8 mouse cellular contexts compared by ENCODE assay signal in genomic region chr2:104134150-104135056, GRCm38 (mm10). TPM values are rescaled to one million over a fixed set of nuclear protein-coding genes. Genes with fewer than 3 reads are reported as not detected.
DNase-seq lines count a peak whose midpoint lies in the region; ATAC-seq and TF ChIP-seq lines count a peak whose summit lies in the region.

No protein-coding gene starts in this region.

- peak; percentile 88 for DNase-seq in CH12.LX (ENCODE audit: extremely low read depth)
- peak; percentile 27 for DNase-seq in adrenal gland, postnatal 25 days
- DNase-seq in embryonic facial prominence, embryonic 11.5 days (ENCODE audit: low spot score): peak; percentile 89
- peak; percentile 72 for DNase-seq in heart, postnatal 4 days
- peak; percentile 38 for DNase-seq in large intestine, adult 2 months (ENCODE audit: low read depth, low spot score)
- DNase-seq in lung, adult 2 months: peak; percentile 42
- DNase-seq in thymus, postnatal 25 days: peak; percentile 65

- TF ChIP-seq EP300 in CH12.LX (IDR thresholded peaks at IDR 0.05; ENCODE audit: low read length): no peak

- no peaks in the 10 kb centered on the region for H3K36me3 ChIP-seq in CH12.LX (replicated peaks in 1 of 2; ENCODE audit: control insufficient read depth in 1 of 2, insufficient read depth in 1 of 2, low read length in 1 of 2)
- no peaks in the 10 kb centered on the region for H3K36me3 ChIP-seq in embryonic facial prominence, embryonic 11.5 days (replicated peaks; ENCODE audit: control insufficient read depth, insufficient read depth, low read depth, low read length)

- H3K27me3 ChIP-seq in CH12.LX (replicated peaks): peaks cover 3% of the 10 kb centered on the region
- H3K27me3 ChIP-seq in embryonic facial prominence, embryonic 11.5 days (ENCODE audit: control insufficient read depth, insufficient read depth, low read length): no peaks in the 10 kb centered on the region

- dilution Hi-C loops in CH12.LX (cut with MboI; ENCODE audit: extremely low pct_ligation_motif_present, extremely low pct_unique_long_range_greater_than_20kb, low sequenced_read_pairs): no loop called here

- H3K27ac ChIP-seq in CH12.LX (ENCODE audit: insufficient read depth, low read depth): no peak overlapping the region
- H3K27ac ChIP-seq in embryonic facial prominence, embryonic 11.5 days (replicated peaks; ENCODE audit: low read depth, low read length): no peak overlapping the region

- no peak overlapping the region for H3K4me2 ChIP-seq in CH12.LX (ENCODE audit: insufficient read depth, low read depth, poor library complexity, severe bottlenecking)
- H3K4me2 ChIP-seq in embryonic facial prominence, embryonic 11.5 days (ENCODE audit: low read depth, low read length): no peak overlapping the region

- peaks cover 0 to 4% of the 10 kb centered on the region in 2 experiments; a peak in 1 of 4 replicates for H3K4me1 ChIP-seq in CH12.LX (ENCODE audit: control insufficient read depth in 1 of 2, insufficient read depth in 2 of 2)
- H3K4me1 ChIP-seq in embryonic facial prominence, embryonic 11.5 days (ENCODE audit: control insufficient read depth, insufficient read depth, low read length): no peaks in the 10 kb centered on the region
- H3K4me1 ChIP-seq in lung, adult 2 months (ENCODE audit: control insufficient read depth, insufficient read depth, low read length): no peaks in the 10 kb centered on the region

- TF ChIP-seq CTCF in CH12.LX (conservative IDR thresholded peaks at IDR 0.05 in 1 of 2, IDR thresholded peaks at IDR 0.05 in 1 of 2; ENCODE audit: low read depth in 2 of 2, low read length in 2 of 2): peak; percentile 76 to 97
- TF ChIP-seq CTCF in lung, adult 2 months (IDR thresholded peaks at IDR 0.05; ENCODE audit: insufficient read depth, low read length): peak; percentile 58

- H3K9me3 ChIP-seq in CH12.LX (replicated peaks; ENCODE audit: low read length): peaks cover 3% of the 10 kb centered on the region
- no peaks in the 10 kb centered on the region for H3K9me3 ChIP-seq in embryonic facial prominence, embryonic 11.5 days (replicated peaks; ENCODE audit: control insufficient read depth, low read length)

- H3K79me2 ChIP-seq in CH12.LX (replicated peaks; ENCODE audit: control insufficient read depth, extremely low read depth, insufficient read depth, poor library complexity, severe bottlenecking): no peaks in the 10 kb centered on the region

- no peak overlapping the region for H3K9ac ChIP-seq in CH12.LX (ENCODE audit: insufficient read depth, low read depth)
- no peak overlapping the region for H3K9ac ChIP-seq in embryonic facial prominence, embryonic 11.5 days (replicated peaks; ENCODE audit: low read length)

- TF ChIP-seq POLR2A in CH12.LX (IDR thresholded peaks at IDR 0.05; ENCODE audit: low read depth, low read length): no peak
- no peak for TF ChIP-seq POLR2A in lung, adult 2 months (IDR thresholded peaks at IDR 0.05; ENCODE audit: borderline replicate concordance, extremely low read depth, low read depth, low read length)

- no peak overlapping the region for H3K4me3 ChIP-seq in CH12.LX (replicated peaks in 1 of 3; ENCODE audit: low read depth in 2 of 3, low read length in 2 of 3, poor library complexity in 1 of 3)
- no peak overlapping the region for H3K4me3 ChIP-seq in embryonic facial prominence, embryonic 11.5 days (ENCODE audit: low read depth, low read length)
- no peak overlapping the region for H3K4me3 ChIP-seq in lung, adult 2 months (replicated peaks; ENCODE audit: extremely low read depth, low read depth, low read length)

- WGBS in embryonic facial prominence, embryonic 11.5 days: 47% methylated on average over 8 of the region's 8 CpGs
- WGBS in large intestine, adult 2 months: 44% methylated on average over 8 of the region's 8 CpGs
- WGBS in lung, adult 2 months: 37% methylated on average over 8 of the region's 8 CpGs

- ATAC-seq in embryonic facial prominence, embryonic 11.5 days (replicated peaks; ENCODE audit: insufficient number of reproducible peaks, low FRiP score, low TSS enrichment, low read depth): 0 out of 2 replicates have a peak, but pooled peaks have one; percentile 36
- peak; percentile 51 for ATAC-seq in neutrophil, adult 5-6 weeks (ENCODE audit: extremely low read depth, insufficient number of reproducible peaks, low FRiP score, poor library complexity, severe bottlenecking)

- TF ChIP-seq RAD21 in CH12.LX (IDR thresholded peaks at IDR 0.05; ENCODE audit: low read depth, low read length): peak; percentile 100

- in situ Hi-C loops in CH12.LX (cut with MboI; ENCODE audit: low pct_ligation_motif_present, low pct_unique_long_range_greater_than_20kb, low sequenced_read_pairs): loop anchor here (5.0 to 25.0 kb wide), 3 partner anchors 178 to 453 kb away; partner anchors contain the start of gene D430041D05Rik

TF ChIP-seq in CH12.LX, 34 proteins besides CTCF, POLR2A, EP300 and RAD21:
- peak; percentile 78 for TF ChIP-seq ZC3H11A (IDR thresholded peaks at IDR 0.05; ENCODE audit: low read depth, low read length)
- TF ChIP-seq JUND (conservative IDR thresholded peaks at IDR 0.05; ENCODE audit: low read depth, low read length): 0 out of 2 replicates have a peak, but pooled peaks have one; percentile 21
- TF ChIP-seq MAFK (IDR thresholded peaks at IDR 0.05; ENCODE audit: insufficient replicate concordance, low read length): no peak
- TF ChIP-seq MYC (IDR thresholded peaks at IDR 0.05; ENCODE audit: low read depth, low read length): peak; percentile 81
- peak; percentile 89 for TF ChIP-seq MAX (IDR thresholded peaks at IDR 0.05; ENCODE audit: low read length)
- TF ChIP-seq SMC3 (IDR thresholded peaks at IDR 0.05; ENCODE audit: low read depth, low read length): peak; percentile 94
- no peak for TF ChIP-seq POLR2AphosphoS2 (IDR thresholded peaks at IDR 0.05; ENCODE audit: low read depth, low read length)
TF ChIP-seq in CH12.LX: peak in this region for 5.

RNA-seq across cellular contexts. Expression of gene A930018P22Rik, which starts 11.8 kb away (rescaled TPM):
- total RNA-seq in CH12.LX (2012; rRNA removed) (not detected in 2 replicates), CH12.LX (2014; rRNA removed) (not detected in 2 replicates)
- not detected in 2 replicates for polyA plus RNA-seq in CH12.LX (2012; ENCODE audit: insufficient read length, low read depth)
- 0.79 and 2.4 TPM in 2 replicates for total RNA-seq in adrenal gland, postnatal 25 days (2021)
- not detected in 2 replicates for polyA plus RNA-seq in embryonic facial prominence, embryonic 11.5 days (2014; fragmentation: Nextera tagmentation; extraction: Ambion mirVana)
- total RNA-seq in heart, postnatal 4 days (2021): under 1 TPM; 0.68 to 0.69 TPM
- not detected in 2 replicates for polyA plus RNA-seq in large intestine, adult 2 months (2012; rRNA removed)
- polyA plus RNA-seq in lung, adult 2 months (2012; rRNA removed): 0.26 TPM in 1 of 2 replicates, not detected in the other
- not detected in 2 replicates for total RNA-seq in neutrophil, adult 5-6 weeks (2017)

RNA-seq across cellular contexts. Expression of gene Cd59a, which starts 38.8 kb away (rescaled TPM):
- 2.9 and 4.5 TPM in 2 replicates for total RNA-seq in CH12.LX (2012; rRNA removed)
- 4.8 and 5.8 TPM in 2 replicates for total RNA-seq in CH12.LX (2014; rRNA removed)
- 6.6 TPM in 2 replicates for polyA plus RNA-seq in CH12.LX (2012; ENCODE audit: insufficient read length, low read depth)
- 63.6 and 68.6 TPM in 2 replicates for total RNA-seq in adrenal gland, postnatal 25 days (2021)
- polyA plus RNA-seq in embryonic facial prominence, embryonic 11.5 days (2014; fragmentation: Nextera tagmentation; extraction: Ambion mirVana): 21.3 and 27.3 TPM in 2 replicates
- total RNA-seq in heart, postnatal 4 days (2021): 10 to 100 TPM; 28.1 to 31.9 TPM
- polyA plus RNA-seq in large intestine, adult 2 months (2012; rRNA removed): 19.6 and 22.1 TPM in 2 replicates
- polyA plus RNA-seq in lung, adult 2 months (2012; rRNA removed): 10.8 and 17.6 TPM in 2 replicates
- total RNA-seq in neutrophil, adult 5-6 weeks (2017): 0.58 and 1.6 TPM in 2 replicates

Comparison
In these comparisons a context has a peak if more than half of its experiments do, and no peak if none do; other contexts are left out.
1. DNase-seq: peak in every context shown above with its lines; median percentile 89 in embryonic facial prominence, embryonic 11.5 days; 88 in CH12.LX; 72 in heart, postnatal 4 days; 65 in thymus, postnatal 25 days; 42 in lung, adult 2 months; 38 in large intestine, adult 2 months; 27 in adrenal gland, postnatal 25 days.